Mouse (Mus musculus) lung, postnatal 36 days (tissue): ENCODE results near the gene Gck.
"Not testable (repeated sequence)": the region's sequence is repeated elsewhere in the genome, so short reads cannot be mapped to it uniquely, and the experiment has no call there.

Experiments used
- DNase-seq: peaks from one replicate; pipeline ENCODE4 v3.0.0; 2022; ENCODE audit warnings: mixed read lengths

Gene Gck

DNA sequence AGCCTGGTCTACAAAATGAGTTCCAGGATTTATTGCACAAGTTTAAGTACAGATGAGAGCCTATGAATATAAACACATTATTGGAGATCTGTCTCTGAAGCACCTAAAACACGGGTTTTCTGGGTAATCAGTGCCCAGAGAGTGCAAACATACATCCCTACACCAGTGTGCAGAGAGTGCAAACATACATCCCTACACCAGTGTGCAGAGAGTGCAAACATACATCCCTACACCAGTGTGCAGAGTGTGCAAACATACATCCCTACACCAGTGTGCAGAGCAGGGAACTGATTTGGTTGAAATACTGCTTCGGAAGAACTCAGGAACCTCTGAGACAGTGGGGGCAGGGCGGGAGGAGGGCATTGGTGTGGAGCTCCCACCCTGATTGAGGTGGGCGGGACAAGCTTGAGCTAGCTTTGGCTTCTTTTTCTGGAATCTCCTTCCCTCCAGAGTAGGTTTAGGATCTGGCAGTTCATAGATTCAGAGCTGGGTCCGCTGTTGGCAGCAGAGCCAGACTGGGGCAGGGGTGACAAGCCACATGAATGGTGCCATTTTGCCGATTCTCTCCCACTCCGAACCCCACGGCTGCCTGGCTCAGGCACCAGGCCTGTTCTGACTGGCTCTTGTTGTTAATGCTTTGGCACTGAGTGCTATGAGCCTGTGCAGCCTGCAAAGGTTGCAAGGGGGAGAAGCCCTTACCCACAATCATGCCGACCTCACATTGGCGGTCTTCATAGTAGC, 43.9 kb downstream of the Gck start:
- no peak for DNase-seq

DNA sequence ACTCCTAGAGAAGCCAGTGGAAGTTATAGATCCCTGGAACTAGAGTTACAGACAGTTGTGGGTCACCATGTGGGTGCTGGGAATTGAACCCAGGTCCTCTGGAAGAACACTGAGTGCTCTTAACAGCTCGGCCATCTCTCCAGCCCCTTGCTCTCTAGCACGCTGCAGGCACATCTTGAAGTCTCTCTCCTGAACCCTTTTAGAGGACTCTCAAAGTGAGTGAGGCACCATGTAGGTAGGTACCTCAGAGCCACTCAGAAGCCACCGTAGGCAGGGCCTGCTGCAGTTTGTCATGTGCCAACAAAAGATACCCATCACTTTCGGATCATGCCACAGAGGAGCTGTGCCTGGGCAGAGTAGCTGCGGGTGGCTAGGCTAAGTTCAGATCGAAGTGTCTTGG, 45.0 kb downstream of the Gck start:
- no peak for DNase-seq

DNA sequence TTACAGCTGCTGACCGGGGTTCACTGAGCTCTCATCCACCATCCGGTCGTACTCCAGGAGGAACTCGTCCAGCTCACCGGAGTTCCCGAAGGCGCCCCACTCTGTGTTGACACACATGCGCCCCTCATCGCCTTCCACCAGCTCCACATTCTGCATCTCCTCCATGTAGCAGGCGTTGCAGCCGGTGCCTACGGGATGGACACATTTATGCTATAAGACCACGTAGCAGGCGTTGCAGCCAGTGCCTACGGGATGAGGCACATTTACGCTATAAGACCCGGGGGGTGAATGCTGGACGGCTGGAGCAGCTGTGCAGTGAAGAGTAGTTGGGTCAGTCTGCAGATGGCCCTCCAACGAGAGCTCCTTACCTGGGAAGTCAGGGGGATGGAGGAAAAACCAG, 45.5 kb downstream of the Gck start:
- no peak for DNase-seq

DNA sequence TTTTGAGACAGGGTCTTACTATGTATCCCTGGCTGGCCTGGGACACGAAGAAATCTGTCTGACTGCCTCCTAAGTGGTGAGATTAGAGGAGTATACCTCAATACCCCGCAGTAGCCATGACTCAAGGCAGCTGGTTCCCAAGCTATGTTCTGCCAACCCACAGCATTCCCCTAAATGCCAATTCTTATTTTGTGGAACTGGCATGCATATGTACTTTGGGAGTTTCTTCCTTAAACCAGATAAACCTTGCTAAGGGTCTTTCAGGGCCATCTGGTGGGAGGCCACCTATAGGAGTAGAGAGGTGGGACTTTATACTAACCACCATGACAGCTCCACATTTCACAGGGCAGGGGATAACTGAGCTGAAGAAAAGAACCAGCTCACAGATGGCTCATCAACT, 46.0 kb downstream of the Gck start:
- no peak for DNase-seq

DNA sequence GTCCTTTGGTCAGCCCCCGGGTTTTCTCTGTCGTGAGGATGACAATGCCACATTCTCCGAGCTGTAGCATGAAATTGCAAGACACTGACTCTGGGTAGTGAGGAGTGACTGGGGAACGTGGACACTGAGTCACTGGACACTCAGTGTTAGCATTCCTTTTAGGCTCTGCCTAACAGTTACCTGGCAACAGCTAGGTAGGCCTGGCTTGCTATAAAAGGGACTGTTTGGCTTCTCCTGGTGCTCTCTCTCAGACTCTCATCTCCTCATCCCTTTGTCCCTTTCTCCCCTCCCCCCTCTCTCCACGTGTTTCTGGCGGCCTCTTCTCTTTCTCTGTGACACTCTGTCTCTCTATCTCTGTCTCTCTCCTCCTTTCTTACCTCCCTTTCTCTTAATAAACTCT, 47.5 kb downstream of the Gck start:
- no peak for DNase-seq

DNA sequence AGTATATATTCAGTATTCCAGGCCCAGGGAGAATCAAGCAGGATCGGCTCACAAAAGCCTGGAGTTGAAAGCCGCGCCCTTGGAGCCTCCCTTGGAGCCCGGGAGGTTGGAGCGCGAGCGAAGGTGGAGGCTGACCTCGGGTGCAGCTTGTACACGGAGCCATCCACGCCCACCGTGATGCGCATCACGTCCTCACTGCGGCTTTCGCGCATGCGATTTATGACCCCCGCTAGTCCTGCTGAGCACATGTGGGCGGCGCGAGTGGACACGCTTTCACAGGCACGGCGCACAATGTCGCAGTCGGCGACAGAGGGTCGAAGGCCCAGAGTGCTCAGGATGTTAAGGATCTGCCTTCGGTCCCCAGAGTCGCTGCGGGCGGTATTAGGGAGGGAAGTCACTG, 47.9 kb downstream of the Gck start:
- no peak for DNase-seq

DNA sequence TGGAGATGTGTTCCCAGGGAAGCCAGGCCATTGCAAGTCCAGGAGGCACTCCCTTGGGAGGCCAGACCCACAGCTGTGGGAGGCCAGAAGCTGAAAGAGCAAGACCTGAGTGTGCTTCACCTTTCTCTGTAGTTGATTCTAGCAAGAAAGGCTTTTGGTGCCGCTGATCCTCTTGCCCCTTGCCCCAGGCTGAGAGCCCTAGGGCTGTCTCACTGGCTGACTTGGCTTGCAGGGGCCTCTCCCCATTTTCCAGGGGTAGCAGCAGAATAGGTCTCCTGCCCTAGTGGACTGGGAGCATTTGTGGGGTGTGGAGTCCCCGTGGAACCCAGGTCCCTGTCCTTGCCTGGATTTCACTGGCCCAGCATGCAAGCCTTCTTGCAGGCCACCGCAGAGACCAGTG, 48.6 kb downstream of the Gck start:
- no peak for DNase-seq

DNA sequence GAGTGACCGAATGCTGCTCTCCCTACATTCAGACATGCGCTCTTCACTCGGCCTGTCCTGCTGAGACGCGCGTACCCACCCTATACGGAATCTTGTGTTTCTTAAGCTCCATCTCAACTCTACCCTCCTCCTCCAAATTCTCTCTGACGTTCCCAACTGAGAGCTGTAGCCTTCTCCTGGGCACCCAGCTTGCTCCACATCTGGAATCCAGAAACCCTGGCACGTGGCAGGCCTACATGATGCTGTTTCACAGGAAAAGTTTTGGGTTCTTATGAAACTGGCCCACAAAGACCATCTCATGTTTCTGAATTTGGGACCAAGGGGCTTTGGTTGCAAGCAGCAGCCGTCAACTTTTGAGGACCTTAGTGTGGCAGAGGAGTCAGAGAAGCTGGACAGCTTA, 50.6 kb downstream of the Gck start:
- peak; percentile 26 for DNase-seq

DNA sequence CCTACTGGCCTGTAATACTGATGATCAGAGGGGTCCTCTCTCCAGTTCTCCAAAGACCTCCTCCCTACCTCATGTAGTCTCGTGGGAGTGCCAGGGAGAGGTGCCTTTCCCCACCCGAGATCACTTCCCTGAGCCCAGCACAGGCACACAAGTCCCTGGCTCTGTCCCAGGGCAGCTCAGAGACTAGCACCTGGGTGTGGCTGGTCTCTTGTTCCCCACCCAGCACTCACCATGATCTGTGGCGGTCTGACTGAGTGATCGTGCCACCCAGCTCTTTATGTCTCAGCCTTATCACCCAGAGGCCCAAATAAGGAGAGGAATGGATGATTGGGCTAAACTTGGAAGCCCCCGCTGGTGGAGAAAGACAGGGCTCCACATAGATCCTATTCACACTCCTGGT, 51.4 kb downstream of the Gck start, which contains the start of gene Myl7:
Gene Myl7, minus strand, starts transcription at position 252 of the 400 bp plus-strand sequence.
- no peak for DNase-seq

DNA sequence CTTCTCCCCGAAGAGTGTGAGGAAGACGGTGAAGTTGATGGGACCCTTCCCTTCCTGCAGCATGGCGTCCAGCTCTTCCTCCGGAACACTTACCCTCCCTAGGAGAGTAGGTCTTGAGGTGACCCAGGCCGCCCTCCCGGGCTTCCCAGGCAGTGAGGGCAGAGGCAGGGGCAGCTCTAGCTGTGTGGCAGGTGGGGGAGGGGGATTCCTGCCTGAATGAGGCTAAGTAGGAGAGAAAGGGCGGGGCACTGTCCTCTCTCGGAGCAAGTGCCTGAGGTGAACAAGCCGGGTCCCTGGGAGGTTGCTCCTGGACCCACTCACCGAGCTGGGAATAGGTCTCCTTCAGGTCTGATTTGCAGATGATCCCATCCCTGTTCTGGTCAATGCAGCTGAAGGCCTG, 52.0 kb downstream of the Gck start:
- no peak for DNase-seq

DNA sequence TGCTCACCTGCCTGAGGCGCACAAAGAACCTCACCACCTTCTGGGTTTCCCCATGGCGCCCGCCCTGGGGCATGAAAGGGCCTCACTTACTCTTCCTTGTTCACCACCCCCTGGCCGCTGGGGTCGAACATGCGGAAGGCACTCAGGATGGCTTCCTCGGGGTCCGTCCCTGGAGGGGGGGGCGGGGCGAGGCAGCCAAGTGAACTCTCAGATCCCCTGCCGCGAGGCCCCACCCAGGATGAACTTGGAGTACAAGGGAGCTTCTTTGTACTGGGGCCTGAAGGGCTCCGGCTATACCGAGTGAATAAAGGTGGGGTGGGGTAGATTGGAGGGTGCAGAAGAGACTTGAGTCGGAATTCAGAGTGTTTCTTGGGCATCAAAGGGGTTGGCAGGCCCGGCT, 52.7 kb downstream of the Gck start:
- no peak for DNase-seq

DNA sequence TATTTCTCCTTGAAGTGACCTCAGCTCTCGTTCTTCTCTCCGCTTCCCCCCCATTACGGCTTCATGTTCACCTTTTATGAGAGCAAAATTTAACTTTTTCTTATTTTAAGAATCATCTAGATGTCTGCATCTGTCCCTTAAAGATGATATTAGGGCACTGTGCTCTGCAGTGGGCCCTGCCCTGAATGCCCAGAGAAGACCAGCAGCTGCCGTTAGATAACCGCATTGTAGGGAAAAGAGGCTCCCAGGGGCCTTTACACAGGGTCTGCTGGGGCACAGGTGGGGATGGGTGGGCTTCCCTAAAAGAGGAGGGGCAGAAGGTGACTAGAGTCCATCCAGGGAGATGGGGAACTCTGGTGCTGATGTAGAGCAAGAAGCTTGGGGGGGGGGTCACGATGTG, 56.1 kb downstream of the Gck start:
- DNase-seq: no peak

DNA sequence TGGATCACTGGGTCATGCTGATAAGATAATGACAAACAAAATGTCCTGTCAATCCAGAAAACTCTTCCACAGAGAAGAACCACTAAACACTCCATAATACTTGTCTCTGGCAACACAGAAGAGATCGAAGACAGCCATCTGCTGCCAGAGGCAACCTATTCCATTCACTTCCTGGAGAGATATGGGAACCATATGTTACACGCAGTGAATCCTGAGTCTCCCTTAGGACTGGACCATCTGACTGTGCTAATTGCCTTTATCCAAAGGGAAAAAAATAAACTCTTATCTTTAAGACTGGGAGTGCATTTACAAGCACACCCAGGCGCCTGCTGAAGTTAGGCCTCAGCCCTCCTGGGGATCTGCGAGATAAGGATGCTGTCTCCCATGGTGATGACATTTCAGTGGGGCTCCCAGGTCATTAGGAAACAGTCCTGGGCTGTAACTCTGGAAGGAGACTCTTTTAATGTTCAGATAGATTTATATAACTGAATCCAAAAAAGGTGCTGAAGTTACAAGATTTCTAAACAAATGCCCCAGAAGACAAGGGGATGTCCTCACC, 57.0 kb downstream of the Gck start:
- no peak for DNase-seq

DNA sequence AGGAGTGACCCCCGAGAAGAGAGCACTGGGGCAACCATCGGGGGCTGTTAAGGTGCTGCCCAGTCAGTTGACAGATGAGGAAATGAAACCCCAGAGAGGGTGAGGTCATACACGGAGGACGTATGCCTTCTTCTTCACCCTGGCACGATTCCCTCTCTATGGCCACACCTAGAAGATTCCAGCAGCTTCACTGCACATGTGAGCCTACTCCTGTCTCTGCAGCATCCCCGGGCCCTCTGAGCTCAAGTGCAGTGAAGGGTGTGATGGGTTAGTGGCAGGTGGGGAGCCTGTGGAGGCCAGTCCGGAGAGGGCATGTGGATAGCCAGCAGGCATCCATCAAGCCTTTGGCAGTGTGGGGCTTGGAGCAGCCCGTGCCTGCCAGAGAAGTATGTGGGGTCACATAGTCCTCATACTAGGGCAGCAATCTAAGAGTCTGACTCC, 57.7 kb downstream of the Gck start:
- DNase-seq: peak; percentile 51

DNA sequence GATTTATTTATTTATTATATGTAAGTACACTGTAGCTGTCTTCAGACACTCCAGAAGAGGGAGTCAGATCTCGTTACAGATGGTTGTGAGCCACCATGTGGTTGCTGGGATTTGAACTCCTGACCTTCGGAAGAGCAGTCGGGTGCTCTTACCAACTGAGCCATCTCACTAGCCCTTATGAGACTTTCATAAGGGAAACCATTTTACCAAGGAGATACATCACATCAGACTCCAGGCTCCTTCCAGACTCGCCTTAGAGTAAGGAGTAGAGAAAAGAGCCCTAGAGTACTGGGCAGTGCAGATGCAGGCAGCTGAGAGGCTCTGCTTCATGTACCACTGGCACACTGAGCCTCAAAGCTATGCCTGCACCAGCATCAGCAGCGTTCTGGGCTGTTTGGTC, 61.3 kb downstream of the Gck start:
- DNase-seq: not testable (repeated sequence)

DNA sequence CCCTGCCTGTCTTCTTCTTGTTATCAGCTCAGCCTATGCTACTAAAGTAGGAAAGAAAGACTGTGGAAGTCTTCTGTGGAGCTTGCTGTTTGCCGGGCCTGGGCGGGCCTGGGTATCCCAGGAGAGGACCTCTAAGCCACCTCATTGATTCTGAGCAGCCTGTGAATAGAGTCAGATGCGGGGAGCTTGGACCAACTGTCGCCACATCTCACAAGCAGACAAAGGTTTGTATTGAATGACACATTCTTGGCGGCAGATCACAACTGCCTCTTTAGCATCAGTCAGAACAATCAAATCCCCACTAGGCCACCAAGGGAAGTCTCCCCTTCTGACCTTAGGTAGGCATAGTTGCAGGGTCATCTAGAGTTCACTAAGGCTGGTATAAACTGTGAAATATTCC, 62.6 kb downstream of the Gck start:
- DNase-seq: no peak

DNA sequence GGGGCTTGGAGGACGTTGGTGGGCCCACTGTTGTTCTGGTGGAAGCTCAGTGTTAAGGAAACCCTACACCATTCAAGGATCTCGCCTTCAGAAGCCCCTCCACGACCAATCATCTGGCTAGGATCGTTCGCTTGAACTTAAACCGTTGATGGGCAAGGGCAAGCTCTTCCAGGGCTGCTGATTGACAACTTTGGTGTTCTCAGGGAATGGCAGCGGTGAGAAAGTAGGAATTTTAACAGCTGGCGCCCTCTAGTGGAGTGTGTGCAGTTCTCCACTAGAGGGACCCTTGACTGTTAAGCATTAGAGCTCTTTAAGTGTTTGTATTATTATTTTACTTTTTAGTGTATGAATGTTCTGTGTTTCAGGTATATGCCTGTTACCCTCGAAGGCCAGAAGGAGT, 63.7 kb downstream of the Gck start:
- DNase-seq: peak; percentile 79

DNA sequence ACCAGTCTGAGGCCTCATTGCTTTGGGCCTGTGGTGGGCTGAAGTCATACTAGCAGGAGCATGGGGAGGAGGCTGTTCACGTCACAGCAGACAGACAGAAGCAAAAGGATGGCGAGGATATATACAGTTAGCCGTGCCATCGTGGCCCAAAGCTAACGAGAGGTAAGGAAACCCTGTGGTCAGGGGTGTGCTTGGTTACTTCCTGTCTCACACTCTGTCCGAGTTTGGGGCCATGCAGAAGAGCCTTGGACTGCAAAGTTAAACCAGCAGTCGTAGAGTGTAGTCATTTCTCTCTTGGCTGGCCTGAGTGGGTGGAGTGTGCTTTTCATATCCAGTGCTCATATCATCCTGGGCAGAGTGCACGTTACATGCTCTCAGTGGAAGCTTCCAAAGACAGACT, 67.4 kb downstream of the Gck start:
- DNase-seq: peak; percentile 8

DNA sequence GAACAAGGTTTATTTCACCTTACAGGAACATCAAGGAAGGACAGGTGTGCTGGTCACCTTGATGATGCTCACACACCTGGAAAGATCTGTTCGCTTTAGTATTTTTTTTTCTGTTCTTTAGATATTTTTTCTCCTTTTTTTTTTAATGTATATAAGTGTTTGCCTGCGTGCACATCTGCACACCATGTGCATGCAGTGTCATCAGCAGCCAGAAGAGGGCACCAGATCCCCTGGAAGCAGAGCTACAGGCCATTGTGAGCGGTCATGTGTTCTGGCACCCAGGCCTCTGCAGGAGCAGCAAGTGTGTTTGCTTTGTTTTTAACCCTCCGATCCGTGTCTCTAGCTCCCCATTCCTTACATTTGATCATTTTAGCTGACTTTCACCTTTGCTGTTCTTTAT, 70.0 kb downstream of the Gck start:
- peak; percentile 75 for DNase-seq

DNA sequence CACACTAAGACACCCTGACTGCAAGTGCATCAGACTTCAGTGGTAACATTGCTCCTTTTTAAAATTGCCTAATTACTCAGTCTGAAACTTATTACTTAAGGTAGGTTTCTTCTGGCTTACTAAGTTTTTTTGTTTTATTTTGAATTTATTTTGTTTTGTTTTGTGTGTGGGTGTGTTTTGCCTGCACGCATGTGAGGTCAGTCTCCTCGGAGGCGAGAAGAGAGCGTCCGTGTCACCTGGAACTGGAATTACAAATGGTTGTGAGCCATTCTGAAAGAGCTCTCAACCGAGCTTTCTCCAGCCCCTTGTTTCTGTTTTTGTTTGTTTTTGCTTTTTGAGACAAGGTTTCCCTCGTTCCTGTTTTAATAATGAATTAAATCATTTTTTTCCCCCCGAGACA, 71.2 kb downstream of the Gck start:
- DNase-seq: peak; percentile 13

DNA sequence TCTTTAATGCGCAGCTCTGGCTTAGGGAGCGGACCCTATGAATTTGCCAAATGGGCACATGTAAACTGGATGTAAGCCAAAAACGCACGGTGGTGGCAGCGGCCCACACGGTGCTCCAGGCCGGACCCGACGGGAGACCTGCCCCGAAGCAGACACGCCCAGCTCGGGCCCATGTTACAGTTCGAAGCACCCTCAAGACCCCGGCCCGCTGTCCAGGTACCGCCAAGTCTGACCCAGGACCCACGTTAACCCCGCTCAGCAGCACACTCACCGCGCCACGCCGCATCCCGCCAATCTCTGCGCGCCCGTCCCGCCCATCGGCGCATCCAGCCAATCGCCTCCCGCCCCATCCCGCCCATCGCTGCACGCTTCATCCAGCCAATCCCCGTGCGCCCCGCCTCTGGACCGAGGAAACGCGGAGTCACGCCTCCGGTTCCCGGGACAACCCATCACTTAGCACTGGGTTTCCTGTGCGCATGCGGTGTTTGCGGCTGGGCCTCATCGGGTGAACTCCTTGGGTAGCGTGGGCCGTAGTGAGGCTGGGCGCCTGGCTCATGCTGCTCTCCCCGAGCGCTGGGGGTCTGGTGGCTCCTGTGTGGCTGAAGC, 71.9 kb downstream of the Gck start, which contains the start of gene Pold2:
Gene Pold2, minus strand, starts transcription at position 372 of the 606 bp plus-strand sequence.
- peak; percentile 99 for DNase-seq

DNA sequence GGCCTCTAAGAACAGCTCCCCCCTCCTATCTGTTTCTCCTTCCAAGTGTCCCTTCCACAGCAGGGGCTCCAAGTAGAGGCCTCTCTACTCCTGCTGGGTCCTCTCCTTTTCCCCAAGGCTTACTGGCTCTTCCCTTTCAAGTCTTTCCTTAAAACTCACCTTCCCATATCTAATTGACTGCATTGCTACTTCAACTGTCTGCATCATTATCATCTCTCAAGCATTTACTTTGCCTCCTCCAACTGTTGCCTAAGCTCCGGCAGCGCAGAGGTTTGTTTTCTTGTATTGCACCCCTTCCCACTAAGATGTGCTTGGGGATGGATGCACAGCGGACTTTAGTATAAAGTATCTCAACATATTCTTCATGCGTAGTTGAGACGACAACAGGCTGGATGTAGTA, 72.5 kb downstream of the Gck start:
- DNase-seq: no peak

DNA sequence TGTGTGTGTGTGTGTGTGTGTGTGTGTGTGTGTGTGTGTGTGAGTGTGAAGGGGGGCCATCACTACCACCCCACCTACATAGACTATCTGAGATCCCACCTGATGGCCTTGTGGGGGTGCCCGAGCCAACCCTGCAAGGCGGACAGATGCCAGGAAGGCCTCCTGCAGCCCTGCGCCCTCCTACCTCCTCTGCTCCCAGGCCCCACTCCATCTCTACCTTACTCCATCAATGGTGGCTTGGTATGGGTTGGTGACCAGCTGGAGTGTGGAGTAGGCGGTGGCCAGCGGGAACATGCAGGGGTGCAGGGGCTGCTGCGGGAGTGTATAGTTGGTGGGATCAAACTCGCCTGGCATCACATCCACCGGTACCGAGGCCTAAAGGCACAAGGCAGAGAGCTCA, 76.7 kb downstream of the Gck start:
- no peak for DNase-seq

DNA sequence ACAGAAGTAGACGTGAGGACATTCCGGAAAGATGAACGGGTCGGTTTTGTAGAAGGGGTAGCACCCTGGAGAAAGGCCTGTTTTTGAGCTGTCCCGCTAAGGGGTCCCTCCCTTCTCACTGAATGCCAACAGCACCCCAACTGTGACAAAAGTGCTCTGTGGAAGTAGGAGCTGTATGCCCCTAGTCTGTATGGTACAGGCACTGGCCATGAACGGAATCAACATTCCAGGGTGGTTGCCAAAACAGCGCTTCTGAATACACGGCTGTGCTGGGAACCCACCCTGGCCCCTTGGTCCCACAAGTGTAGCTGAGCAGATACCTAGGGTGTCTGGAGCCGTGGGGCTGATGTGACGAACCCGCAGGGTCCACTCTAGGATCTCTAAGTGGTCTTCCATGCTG, 77.2 kb downstream of the Gck start:
- DNase-seq: no peak

DNA sequence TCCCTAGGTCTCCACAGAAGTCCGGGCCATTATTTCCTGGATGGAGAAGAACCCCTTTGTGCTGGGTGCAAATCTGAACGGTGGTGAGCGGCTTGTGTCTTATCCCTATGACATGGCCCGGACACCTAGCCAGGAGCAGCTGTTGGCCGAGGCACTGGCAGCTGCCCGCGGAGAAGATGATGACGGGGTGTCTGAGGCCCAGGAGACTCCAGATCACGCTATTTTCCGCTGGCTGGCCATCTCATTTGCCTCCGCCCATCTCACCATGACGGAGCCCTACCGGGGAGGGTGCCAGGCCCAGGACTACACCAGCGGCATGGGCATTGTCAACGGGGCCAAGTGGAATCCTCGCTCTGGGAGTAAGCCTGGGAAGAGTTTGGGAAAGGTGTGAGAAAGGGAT, 79.8 kb downstream of the Gck start:
- no peak for DNase-seq
